Mouse (Mus musculus): ENCODE data around the gene Trim65. TPM values are rescaled to one million over a fixed set of nuclear protein-coding genes. Genes with fewer than 3 reads are reported as not detected.

Trim65 gene
- total and polyA plus RNA-seq, 2 experiments from 2014 or later: 2.7 to 5.9 TPM

DNA sequence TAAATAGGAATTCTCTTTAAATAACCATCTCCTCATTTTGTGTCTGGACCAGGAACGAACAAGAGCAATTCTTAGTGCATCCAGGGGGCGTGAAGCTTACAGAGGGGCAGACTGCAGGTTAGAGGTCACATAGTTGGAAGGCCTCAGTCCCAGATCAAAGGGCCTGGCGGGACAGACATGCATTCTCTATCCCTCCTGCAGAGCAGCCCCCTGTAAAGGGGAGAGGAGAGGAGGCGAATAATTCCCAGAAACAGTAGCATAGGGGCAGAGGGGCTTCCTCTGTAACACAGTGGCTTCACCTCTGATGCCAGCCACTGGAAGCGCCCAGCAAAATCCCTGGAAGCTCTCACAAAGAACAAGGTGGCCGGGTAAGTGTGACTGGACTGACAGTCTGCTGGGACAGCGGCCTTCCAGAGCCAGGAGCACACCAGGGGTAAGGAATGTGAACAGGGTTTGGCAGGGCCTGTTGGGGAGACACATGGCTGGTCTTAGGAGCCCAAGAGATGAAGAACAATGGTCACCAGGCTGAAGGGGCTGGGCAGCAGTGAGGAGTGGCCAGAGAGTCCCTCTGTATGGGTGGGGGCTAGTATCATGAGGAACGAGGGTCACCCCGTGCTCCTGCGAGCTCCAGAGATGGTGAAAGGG is 52.1 kb downstream of the Trim65 start:
- DNase-seq (ENCODE audit: low spot score) (no peak), ATAC-seq (ENCODE audit: insufficient read depth, low read depth) (no peak)
- no peak overlapping the region for H3K27ac ChIP-seq (ENCODE audit: low read depth)
- H3K4me1 ChIP-seq (ENCODE audit: control insufficient read depth, insufficient read depth): no peaks in the 10 kb centered on the region
- no peak overlapping the region for H3K4me3 ChIP-seq (ENCODE audit: low read depth, low read length)
- H3K4me2 ChIP-seq (ENCODE audit: low read depth, low read length): no peak overlapping the region
- no peak overlapping the region; the same call in 1 of the 2 replicates for H3K9ac ChIP-seq (replicated peaks; ENCODE audit: low read depth, low read length)
- H3K9me3 ChIP-seq (replicated peaks; ENCODE audit: control insufficient read depth, low read length): no peaks in the 10 kb centered on the region
- no peaks in the 10 kb centered on the region for H3K27me3 ChIP-seq (ENCODE audit: control insufficient read depth, insufficient read depth, low read length)
- peaks cover 50% of the 10 kb centered on the region for H3K36me3 ChIP-seq (replicated peaks; ENCODE audit: control insufficient read depth, insufficient read depth, low read length)
- TF ChIP-seq CTCF (IDR thresholded peaks at IDR 0.05; ENCODE audit: low read depth): no peak
- TF ChIP-seq EP300 (IDR thresholded peaks at IDR 0.05; ENCODE audit: low read depth): no peak
- WGBS: 60% methylated on average over 10 of the region's 10 CpGs

- WGBS: 24% methylated on average over 16 of the region's 16 CpGs
- Histone ChIP-seq H3K4me1 (ENCODE audit: control insufficient read depth, insufficient read depth) (no peaks in the 10 kb centered on the region), H3K4me2 (ENCODE audit: low read depth, low read length) (peak overlapping the region; percentile 10), H3K36me3 (replicated peaks; ENCODE audit: control insufficient read depth, insufficient read depth, low read length) (peaks cover 45% of the 10 kb centered on the region), H3K27ac (ENCODE audit: low read depth) (peak overlapping the region; percentile 43; the same call in 1 of the 2 replicates), H3K9me3 (replicated peaks; ENCODE audit: control insufficient read depth, low read length) (no peaks in the 10 kb centered on the region), H3K27me3 (ENCODE audit: control insufficient read depth, insufficient read depth, low read length) (no peaks in the 10 kb centered on the region), H3K9ac (replicated peaks; ENCODE audit: low read depth, low read length) (no peak overlapping the region), H3K4me3 (ENCODE audit: low read depth, low read length) (no peak overlapping the region)
- no peak for ATAC-seq (ENCODE audit: insufficient read depth, low read depth)
- no peak for DNase-seq (ENCODE audit: low spot score)
- TF ChIP-seq CTCF (IDR thresholded peaks at IDR 0.05; ENCODE audit: low read depth): no peak
- TF ChIP-seq EP300 (IDR thresholded peaks at IDR 0.05; ENCODE audit: low read depth): no peak
Measured at GRCm38 (mm10) chr11:116078221-116078620, 52.7 kb downstream of the Trim65 start.

GRCm38 (mm10) chr11:116077446-116078204 is 53.3 kb downstream of the Trim65 start, which contains the start of gene Unc13d:
TSS of gene Unc13d (minus strand) at chr11:116077961.
- Histone ChIP-seq H3K4me1 (ENCODE audit: control insufficient read depth, insufficient read depth) (no peaks in the 10 kb centered on the region), H3K4me2 (ENCODE audit: low read depth, low read length) (peak within 1 kb of the TSS; percentile 10), H3K27me3 (ENCODE audit: control insufficient read depth, insufficient read depth, low read length) (no peaks in the 10 kb centered on the region), H3K9me3 (replicated peaks; ENCODE audit: control insufficient read depth, low read length) (no peaks in the 10 kb centered on the region), H3K27ac (ENCODE audit: low read depth) (peak within 1 kb of the TSS; percentile 43; the same call in 1 of the 2 replicates), H3K4me3 (ENCODE audit: low read depth, low read length) (peak within 1 kb of the TSS; percentile 19; the same call in 1 of the 2 replicates), H3K9ac (replicated peaks; ENCODE audit: low read depth, low read length) (no peak within 1 kb of the TSS; the same call in 1 of the 2 replicates), H3K36me3 (replicated peaks; ENCODE audit: control insufficient read depth, insufficient read depth, low read length) (peaks cover 41% of the 10 kb centered on the region)
- WGBS: 59% methylated on average over 22 of the region's 22 CpGs
- no peak for DNase-seq (ENCODE audit: low spot score)
- no peak for ATAC-seq (ENCODE audit: insufficient read depth, low read depth)
- no peak for TF ChIP-seq EP300 (IDR thresholded peaks at IDR 0.05; ENCODE audit: low read depth)
- peak; percentile 16; the same call in 1 of the 2 replicates for TF ChIP-seq CTCF (IDR thresholded peaks at IDR 0.05; ENCODE audit: low read depth)

DNA sequence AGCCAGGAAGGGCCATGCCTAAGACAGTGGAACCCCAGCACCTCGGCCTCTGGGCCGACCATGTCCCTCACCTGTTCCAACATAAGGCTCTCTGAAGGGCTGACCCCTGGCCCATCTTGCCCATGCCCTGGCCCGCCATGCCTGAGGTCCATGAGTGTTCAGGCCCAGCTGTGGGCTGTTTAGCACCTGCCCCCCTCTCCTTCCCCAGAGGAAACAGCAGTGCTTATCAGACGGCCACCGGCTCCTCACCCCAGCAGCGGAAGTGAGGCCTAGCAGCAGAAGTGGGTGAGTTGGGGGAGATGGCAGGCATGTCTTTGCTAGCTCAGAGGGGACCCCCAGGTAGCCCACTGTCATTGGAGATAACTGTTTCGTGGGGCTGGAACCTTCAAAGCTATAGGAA is 54.1 kb downstream of the Trim65 start:
- Histone ChIP-seq H3K36me3 (replicated peaks; ENCODE audit: control insufficient read depth, insufficient read depth, low read length) (peaks cover 33% of the 10 kb centered on the region), H3K4me2 (ENCODE audit: low read depth, low read length) (peak overlapping the region; percentile 10; the same call in 1 of the 2 replicates), H3K9me3 (replicated peaks; ENCODE audit: control insufficient read depth, low read length) (no peaks in the 10 kb centered on the region), H3K9ac (replicated peaks; ENCODE audit: low read depth, low read length) (no peak overlapping the region; the same call in 1 of the 2 replicates), H3K27ac (ENCODE audit: low read depth) (peak overlapping the region; percentile 13; the same call in 1 of the 2 replicates), H3K27me3 (ENCODE audit: control insufficient read depth, insufficient read depth, low read length) (no peaks in the 10 kb centered on the region), H3K4me1 (ENCODE audit: control insufficient read depth, insufficient read depth) (no peaks in the 10 kb centered on the region), H3K4me3 (ENCODE audit: low read depth, low read length) (peak overlapping the region; percentile 19; the same call in 1 of the 2 replicates)
- no peak for DNase-seq (ENCODE audit: low spot score)
- WGBS: 67% methylated on average over 7 of the region's 7 CpGs
- TF ChIP-seq EP300 (IDR thresholded peaks at IDR 0.05; ENCODE audit: low read depth): no peak
- no peak for TF ChIP-seq CTCF (IDR thresholded peaks at IDR 0.05; ENCODE audit: low read depth)
- ATAC-seq (ENCODE audit: insufficient read depth, low read depth): no peak

- no peaks in the 10 kb centered on the region for H3K9me3 ChIP-seq (replicated peaks; ENCODE audit: control insufficient read depth, low read length)
- H3K9ac ChIP-seq (replicated peaks; ENCODE audit: low read depth, low read length): no peak overlapping the region
- no peak overlapping the region for H3K27ac ChIP-seq (ENCODE audit: low read depth)
Measured at GRCm38 (mm10) chr11:116076266-116076540, 54.7 kb downstream of the Trim65 start.

More at GRCm38 (mm10) chr11:116076266-116076540, 54.7 kb downstream of the Trim65 start:
- DNase-seq (ENCODE audit: low spot score): no peak
- peaks cover 26% of the 10 kb centered on the region for H3K36me3 ChIP-seq (replicated peaks; ENCODE audit: control insufficient read depth, insufficient read depth, low read length)
- no peaks in the 10 kb centered on the region for H3K27me3 ChIP-seq (ENCODE audit: control insufficient read depth, insufficient read depth, low read length)
- H3K4me1 ChIP-seq (ENCODE audit: control insufficient read depth, insufficient read depth): no peaks in the 10 kb centered on the region
- 69% methylated on average over 7 of the region's 7 CpGs for WGBS
- no peak; the same call in 1 of the 2 replicates for ATAC-seq (ENCODE audit: insufficient read depth, low read depth)
- H3K4me2 ChIP-seq (ENCODE audit: low read depth, low read length): no peak overlapping the region; the same call in 1 of the 2 replicates
- H3K4me3 ChIP-seq (ENCODE audit: low read depth, low read length): no peak overlapping the region
- TF ChIP-seq CTCF (IDR thresholded peaks at IDR 0.05; ENCODE audit: low read depth) (no peak), EP300 (IDR thresholded peaks at IDR 0.05; ENCODE audit: low read depth) (no peak)

Measured in heart, postnatal 0 days (tissue).